Mouse (Mus musculus) embryonic stem cell, embryonic (primary cell): ENCODE measurements at regions not wholly inside any gene's neighbourhood (a gene's known extent, or its start where the extent isn't known, plus 50 kb on each side); places are given as distances from the start of the nearest gene placed in this dataset.

Source experiments
- CTCF ChIA-PET, 4 experiments: fragments of 300-600 bp in 2 of 4; fragments of 350-600 bp in 2 of 4; sonication (Branson Sonifier 250); formaldehyde crosslinking; loops; one replicate each; lab custom pipeline; 2022; ENCODE audit warnings: inconsistent platforms in 2 of 4; lab: Charles Lee
- POLR2A ChIA-PET, 4 experiments: fragments of 300-600 bp in 2 of 4; fragments of 350-600 bp in 2 of 4; sonication (Branson Sonifier 250); formaldehyde crosslinking; loops; one replicate each; lab custom pipeline; 2022; ENCODE audit warnings: antibody characterized with exemption in 4 of 4, inconsistent platforms in 1 of 4; lab: Charles Lee

GRCm38 (mm10) chr5:38932382-38933079 lies 55.9 kb upstream of the Clnk start:
- CTCF ChIA-PET: no interaction called here
- POLR2A ChIA-PET: no interaction called here

DNA sequence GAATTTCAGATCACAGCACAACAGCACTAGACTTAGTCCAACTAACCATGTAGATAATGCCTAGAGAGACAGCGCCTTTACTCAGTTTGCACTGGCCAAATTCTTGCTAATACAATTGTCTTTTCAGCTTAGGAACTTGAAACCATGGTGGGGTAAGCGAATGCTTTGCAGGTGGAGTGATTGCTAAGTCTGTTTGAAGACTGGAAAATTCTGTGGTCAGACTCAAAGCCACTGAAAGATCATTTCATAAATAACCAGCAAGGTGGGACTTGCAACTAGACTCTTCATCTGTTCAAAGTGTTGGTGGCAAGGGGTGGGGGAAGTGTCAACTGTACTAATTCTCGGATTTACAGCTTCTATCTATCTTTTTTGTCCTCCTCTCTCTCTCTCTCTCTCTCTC lies 50.4 kb upstream of the Clnk start:
- ChIA-PET CTCF (interaction anchor here in 1 of 4 experiments (0.6 kb wide), 1 partner anchor 23 kb away, joined by 3 read pairs; no protein-coding TSS in a partner anchor), POLR2A (interaction anchor here in 2 of 4 experiments (0.6 to 0.7 kb wide), 3 partner anchors 10 to 262 kb away, joined by 3 to 10 read pairs (median 4); no protein-coding TSS in a partner anchor)
